Mouse (Mus musculus): ENCODE data around the gene Prkce.
A peak's percentile ranks its signal among the peaks of the same experiment; 100 is the strongest.

The Prkce gene

GRCm38 (mm10) chr17:86176722-86177121, 9.1 kb downstream of the Prkce start:
- no peak for DNase-seq (ENCODE audit: low read depth)

DNA sequence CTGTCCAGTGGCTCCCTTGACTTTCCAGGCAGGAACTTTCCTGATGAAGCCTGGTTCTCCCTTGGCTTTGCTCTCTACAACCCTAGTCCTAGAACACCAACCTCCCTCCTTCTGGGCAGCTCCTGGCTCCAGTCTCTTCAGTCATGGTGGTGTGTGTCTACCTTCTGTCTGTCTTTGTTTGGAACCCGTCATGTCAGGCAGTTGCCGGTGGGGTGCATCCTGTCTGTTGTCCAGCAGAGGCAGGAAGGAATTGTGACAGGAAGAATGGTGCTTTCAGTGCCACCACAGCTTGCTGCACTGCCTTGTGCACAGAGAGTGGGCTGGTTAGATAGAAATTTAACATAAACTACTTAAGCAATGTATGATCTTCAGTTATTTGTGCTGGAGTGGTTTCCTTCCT, 16.2 kb downstream of the Prkce start:
- no peak for DNase-seq (ENCODE audit: low read depth)

DNA sequence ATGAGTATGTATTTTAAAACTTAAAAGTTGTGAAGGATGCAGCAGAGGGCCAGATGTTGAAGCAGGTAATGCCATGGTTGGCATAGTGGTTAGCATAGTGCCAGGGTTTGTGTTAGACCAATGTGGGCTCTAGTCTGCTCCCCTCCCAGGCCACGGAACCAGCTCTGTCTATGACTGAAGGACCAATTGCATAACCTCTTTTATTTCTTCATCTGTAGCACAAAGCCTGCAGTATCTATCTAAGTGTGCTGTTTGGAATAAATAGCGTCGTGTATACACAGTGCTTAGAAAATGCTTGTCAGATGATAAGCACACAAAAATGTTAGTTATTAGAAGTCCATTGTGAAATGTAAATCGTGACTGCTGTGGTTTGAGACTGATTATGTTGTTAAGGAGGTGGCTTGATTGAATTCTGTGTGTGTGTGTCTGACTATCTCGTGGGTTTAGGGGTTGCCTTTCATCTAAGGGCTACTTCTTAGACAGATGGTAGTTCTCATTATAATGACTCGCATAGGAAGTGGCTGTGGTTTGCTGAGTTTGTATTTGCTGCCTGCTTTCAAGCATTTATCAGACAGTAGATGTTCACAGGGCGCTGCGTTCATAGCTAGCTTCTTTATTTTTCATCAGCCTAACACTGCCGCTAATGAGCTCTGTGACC, 17.1 kb downstream of the Prkce start:
- DNase-seq (ENCODE audit: low read depth) = no peak

- DNase-seq (ENCODE audit: low read depth) = no peak
Measured at GRCm38 (mm10) chr17:86185584-86185983, 18.0 kb downstream of the Prkce start.

GRCm38 (mm10) chr17:86187777-86188176, 20.2 kb downstream of the Prkce start:
- DNase-seq (ENCODE audit: low read depth) = no peak

DNA sequence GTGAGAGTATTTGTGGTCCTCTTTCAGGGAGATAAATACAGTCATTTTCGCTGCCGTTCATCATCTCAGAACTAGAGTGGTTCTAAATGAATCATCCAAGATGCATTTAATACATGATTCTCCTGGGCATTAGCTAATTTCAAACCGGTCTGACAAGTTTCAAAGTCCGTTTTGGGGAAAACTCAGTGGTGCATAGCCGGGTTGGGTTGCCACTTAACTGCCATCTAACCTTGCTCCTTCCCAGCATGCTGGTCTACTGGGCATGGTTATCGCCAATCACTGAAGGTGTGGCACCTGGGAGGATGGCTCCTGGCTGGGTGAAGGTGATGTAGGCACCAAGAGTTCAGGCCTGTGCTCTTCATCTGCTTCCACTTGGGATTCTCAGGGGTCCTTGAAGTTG, 26.4 kb downstream of the Prkce start:
- no peak for DNase-seq (ENCODE audit: low read depth)

DNA sequence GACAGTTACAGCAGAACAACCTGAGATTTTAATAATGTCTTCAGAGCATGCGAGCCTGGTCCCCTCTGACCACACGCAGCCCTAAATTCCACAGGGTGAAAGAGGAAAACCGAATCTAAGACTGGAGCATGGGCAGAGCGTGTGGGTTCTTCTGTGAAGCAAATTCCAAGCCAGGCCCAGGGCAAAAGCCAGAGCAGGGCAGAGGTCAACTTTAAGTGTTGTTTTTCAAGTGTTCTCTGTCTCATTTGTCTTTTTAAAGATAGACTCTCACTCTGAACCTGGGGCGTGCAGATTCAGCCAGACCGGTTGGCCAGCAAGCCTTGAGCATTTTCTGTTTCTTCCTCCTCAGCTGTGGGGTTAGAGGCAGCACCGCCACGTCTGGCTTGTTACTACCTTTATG, 27.3 kb downstream of the Prkce start:
- no peak for DNase-seq (ENCODE audit: low read depth)

DNA sequence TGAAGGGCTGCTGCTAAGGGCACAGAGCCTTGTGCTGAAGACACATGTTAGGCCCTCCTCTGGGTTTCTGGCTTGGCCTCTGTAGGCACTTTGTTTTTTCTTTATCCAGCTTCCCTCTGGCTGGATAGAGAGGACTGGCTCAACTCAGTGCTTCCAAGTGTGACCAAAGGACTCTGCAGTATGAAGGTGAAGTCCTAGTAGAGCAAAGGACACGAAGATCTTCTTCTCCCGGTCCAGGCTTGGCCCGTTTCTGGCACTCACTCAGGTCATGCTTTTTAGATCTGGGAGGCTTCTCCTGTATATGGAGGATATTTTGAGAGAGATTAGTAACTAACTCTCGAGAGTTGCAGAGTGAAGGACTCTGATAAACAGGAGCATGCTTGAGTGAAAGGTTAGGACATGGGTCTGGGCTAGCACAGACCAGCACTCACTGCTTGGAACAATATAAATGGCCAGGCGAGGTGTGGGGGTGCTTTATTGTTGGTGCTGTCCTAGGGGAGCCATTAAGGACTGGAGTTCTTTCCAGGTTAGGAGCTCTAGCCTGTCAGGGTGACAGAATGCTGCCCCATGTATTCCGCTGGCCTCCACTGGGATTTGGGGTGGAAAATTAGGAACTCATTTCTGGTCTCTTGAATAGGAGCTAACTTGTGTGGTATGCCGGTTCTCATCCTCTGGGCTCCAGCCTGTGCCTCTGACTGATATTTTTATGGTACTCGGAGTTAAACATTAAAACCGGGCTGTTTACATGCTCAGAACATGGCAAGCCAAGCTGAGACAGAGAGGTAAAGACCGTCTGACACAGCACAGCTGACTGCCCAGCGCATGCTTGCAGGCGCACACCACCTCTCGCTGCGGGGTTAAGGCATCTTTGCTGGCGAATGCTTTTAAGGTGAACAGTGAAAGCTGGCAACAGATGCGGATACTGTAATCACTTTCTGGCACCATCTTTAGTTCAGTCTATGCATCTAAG, 31.2 kb downstream of the Prkce start:
- no peak for DNase-seq (ENCODE audit: low read depth)

GRCm38 (mm10) chr17:86201981-86202380, 34.4 kb downstream of the Prkce start:
- no peak for DNase-seq (ENCODE audit: low read depth)

DNA sequence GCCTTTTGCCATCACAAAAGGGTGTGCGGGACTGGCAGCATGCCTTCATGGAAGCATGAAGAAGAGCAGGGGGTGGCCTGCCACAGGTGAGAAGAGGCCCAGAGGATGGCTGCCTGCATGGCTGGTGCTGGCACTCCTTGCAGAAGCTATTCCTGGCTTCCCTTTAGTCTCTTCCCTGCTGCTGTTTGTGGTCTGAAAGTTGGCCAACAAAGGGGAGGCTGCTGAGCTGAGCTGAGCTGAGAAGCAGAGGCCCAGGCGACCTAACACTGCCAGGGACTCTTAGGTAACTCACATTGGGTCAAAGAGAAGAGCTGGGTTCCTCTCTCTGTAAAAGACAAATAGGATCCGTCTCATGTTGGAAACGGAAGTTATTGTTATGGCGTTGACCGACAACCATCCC, 35.4 kb downstream of the Prkce start:
- DNase-seq (ENCODE audit: low read depth) = no peak

DNA sequence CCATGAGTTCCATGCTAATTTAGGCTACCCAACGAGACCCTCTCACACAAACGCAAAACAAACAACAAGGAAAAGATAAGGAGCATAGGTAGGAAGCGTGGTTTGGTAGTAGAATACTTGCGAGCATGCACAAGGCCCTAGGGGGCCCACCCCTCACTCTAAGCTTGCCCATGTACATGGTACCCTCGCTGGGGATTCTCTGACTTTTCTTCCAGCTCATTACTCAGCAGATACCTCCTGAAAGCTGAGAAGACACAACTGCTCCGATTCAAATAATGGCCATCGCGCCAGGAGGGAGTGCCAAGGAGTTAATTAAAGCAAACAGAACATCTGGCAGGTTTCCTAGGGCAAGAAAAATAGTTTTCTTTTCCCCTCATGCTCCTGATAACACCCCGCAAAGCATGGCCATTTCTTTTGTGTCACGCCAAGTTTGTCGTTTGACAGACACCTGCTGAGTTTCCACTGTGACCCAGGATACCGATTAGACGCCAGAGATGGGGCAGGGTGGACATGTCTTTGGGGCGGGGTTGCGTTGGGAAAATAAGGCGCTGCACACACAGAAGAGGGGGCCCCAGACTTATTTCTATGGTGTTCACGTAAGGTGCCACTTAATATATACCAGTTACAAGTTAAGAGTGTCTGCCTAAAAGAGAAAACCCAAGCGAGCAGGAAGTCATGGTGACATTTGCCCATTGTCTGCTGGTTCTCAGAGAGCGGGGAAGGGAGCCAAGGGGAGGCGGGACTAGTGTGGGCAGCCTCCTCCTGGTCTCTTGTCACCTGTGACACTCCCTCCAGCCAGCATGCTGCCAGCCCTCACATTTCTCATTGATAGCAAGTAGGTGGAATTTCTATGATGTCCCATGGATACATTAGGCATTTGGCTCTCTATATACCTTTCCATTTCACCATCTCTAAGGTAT, 36.2 kb downstream of the Prkce start:
- DNase-seq (ENCODE audit: low read depth) = no peak

- DNase-seq (ENCODE audit: low read depth) = no peak
Measured at GRCm38 (mm10) chr17:86206289-86206688, 38.7 kb downstream of the Prkce start.

GRCm38 (mm10) chr17:86208057-86208820, 40.7 kb downstream of the Prkce start:
- no peak for DNase-seq (ENCODE audit: low read depth)

DNA sequence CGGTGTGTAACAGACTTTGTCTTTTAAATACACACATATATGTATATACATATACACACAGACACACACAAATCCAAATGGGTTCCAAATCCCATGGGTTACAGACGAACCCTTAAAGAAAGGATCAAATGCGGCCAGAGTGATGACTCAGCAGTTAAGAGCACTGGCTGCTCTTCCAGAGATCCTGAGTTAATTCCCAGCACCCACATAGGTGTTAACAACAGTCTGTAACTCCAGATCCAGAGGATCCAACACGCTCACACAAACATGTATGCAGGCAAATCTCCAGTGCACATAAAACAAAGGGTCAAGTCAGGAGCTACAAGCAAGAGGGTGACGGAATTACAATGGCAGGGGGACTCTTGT, 41.2 kb downstream of the Prkce start:
- no peak for DNase-seq (ENCODE audit: low read depth)

- no peak for DNase-seq (ENCODE audit: low read depth)
Measured at GRCm38 (mm10) chr17:86209680-86210251, 42.2 kb downstream of the Prkce start.

GRCm38 (mm10) chr17:86212204-86212603, 44.6 kb downstream of the Prkce start:
- no peak for DNase-seq (ENCODE audit: low read depth)

GRCm38 (mm10) chr17:86214285-86214684, 46.7 kb downstream of the Prkce start:
- no peak for DNase-seq (ENCODE audit: low read depth)

- no peak for DNase-seq (ENCODE audit: low read depth)
Measured at GRCm38 (mm10) chr17:86214741-86215140, 47.2 kb downstream of the Prkce start.

GRCm38 (mm10) chr17:86215771-86216170, 48.2 kb downstream of the Prkce start:
- DNase-seq (ENCODE audit: low read depth) = peak; percentile 28

DNA sequence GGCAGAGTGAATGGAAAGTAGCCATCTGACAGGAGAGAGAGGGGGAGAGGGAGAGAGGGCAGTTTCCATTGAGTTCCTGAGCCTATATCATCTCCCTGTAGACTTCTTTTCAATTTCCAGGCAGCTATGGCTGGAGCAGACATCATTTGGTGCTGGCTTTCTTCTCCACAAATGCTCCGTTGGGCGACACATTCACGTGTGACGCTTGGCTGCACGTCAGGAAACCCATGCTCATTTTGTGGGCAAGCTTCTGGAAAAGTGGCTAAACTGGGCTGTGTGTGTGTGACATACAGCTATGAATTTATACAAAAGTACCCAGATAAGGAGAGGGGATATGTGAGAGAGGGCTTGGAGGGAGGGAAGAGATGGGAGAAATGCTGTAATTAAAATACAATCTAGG, 49.9 kb downstream of the Prkce start:
- no peak for DNase-seq (ENCODE audit: low read depth)

- no peak for DNase-seq (ENCODE audit: low read depth)
Measured at GRCm38 (mm10) chr17:86218553-86218952, 51.0 kb downstream of the Prkce start.
